Mouse (Mus musculus): ENCODE measurements around the gene Ces1a. TPM values are rescaled to one million over a fixed set of nuclear protein-coding genes. Genes with fewer than 3 reads are reported as not detected.

Gene Ces1a
- total RNA-seq, 1 experiment: 0.27 TPM

- in situ Hi-C loops (cut with MboI; ENCODE audit: low sequenced_read_pairs in 2 of 2, unreplicated experiment in 2 of 2): loop anchor here in 1 of 2 experiments (10.0 kb wide), 1 partner anchor 184 kb away; no protein-coding TSS in a partner anchor
- H3K9ac ChIP-seq (ENCODE audit: insufficient read depth, low read depth, low read length, poor library complexity, severe bottlenecking): no peak overlapping the region
- no peak overlapping the region for H3K27ac ChIP-seq (ENCODE audit: insufficient read depth, low read depth, low read length, poor library complexity, severe bottlenecking)
- peak; percentile 59 for DNase-seq (ENCODE audit: low read depth, low spot score)
- H3K36me3 ChIP-seq (ENCODE audit: control insufficient read depth, insufficient read depth, low read length, poor library complexity, severe bottlenecking): no peaks in the 10 kb centered on the region
- H3K9me3 ChIP-seq (ENCODE audit: control insufficient read depth, insufficient read depth, low read depth, low read length): no peaks in the 10 kb centered on the region
- H3K4me3 ChIP-seq (ENCODE audit: insufficient read depth in 1 of 2, low read depth in 1 of 2, low read length in 2 of 2, poor library complexity in 1 of 2, severe bottlenecking in 1 of 2): no peak overlapping the region
- peaks cover 0 to 3% of the 10 kb centered on the region in 2 experiments; a peak in 1 of 4 replicates for H3K4me1 ChIP-seq (ENCODE audit: control insufficient read depth in 2 of 2, insufficient read depth in 2 of 2, low read length in 2 of 2, poor library complexity in 1 of 2)
- no peak for TF ChIP-seq MAFK (IDR thresholded peaks at IDR 0.05; ENCODE audit: insufficient read depth, low read depth, low read length)
- TF ChIP-seq HCFC1 (IDR thresholded peaks at IDR 0.05; ENCODE audit: borderline replicate concordance, insufficient read depth, low read length): no peak
- no peak for TF ChIP-seq CHD2 (IDR thresholded peaks at IDR 0.05; ENCODE audit: low read depth, low read length)
- TF ChIP-seq ZC3H11A (IDR thresholded peaks at IDR 0.05; ENCODE audit: borderline replicate concordance, low read depth, low read length): no peak
Observed at GRCm38 (mm10) chr8:92998600-92998999, 49.4 kb downstream of the Ces1a start.

GRCm38 (mm10) chr8:92996840-92997239 is 51.2 kb downstream of the Ces1a start:
- TF ChIP-seq CHD2 (IDR thresholded peaks at IDR 0.05; ENCODE audit: low read depth, low read length) (no peak), ZC3H11A (IDR thresholded peaks at IDR 0.05; ENCODE audit: borderline replicate concordance, low read depth, low read length) (peak; percentile 48; the same call in 1 of the 2 replicates)
- no peak overlapping the region for H3K9ac ChIP-seq (ENCODE audit: insufficient read depth, low read depth, low read length, poor library complexity, severe bottlenecking)
- no peaks in the 10 kb centered on the region for H3K36me3 ChIP-seq (ENCODE audit: control insufficient read depth, insufficient read depth, low read length, poor library complexity, severe bottlenecking)
- H3K9me3 ChIP-seq (ENCODE audit: control insufficient read depth, insufficient read depth, low read depth, low read length): no peaks in the 10 kb centered on the region
- H3K27ac ChIP-seq (ENCODE audit: insufficient read depth, low read depth, low read length, poor library complexity, severe bottlenecking): no peak overlapping the region
- H3K4me3 ChIP-seq (ENCODE audit: insufficient read depth in 1 of 2, low read depth in 1 of 2, low read length in 2 of 2, poor library complexity in 1 of 2, severe bottlenecking in 1 of 2): no peak overlapping the region
- peaks cover 0 to 3% of the 10 kb centered on the region in 2 experiments; a peak in 1 of 4 replicates for H3K4me1 ChIP-seq (ENCODE audit: control insufficient read depth in 2 of 2, insufficient read depth in 2 of 2, low read length in 2 of 2, poor library complexity in 1 of 2)
- in situ Hi-C loops (cut with MboI; ENCODE audit: low sequenced_read_pairs in 2 of 2, unreplicated experiment in 2 of 2): loop anchor here in 1 of 2 experiments (10.0 kb wide), 1 partner anchor 182 kb away; no protein-coding TSS in a partner anchor
- no peak for DNase-seq (ENCODE audit: low read depth, low spot score)

- TF ChIP-seq ZNF384 (IDR thresholded peaks at IDR 0.05; ENCODE audit: low read depth, low read length): no peak
- TF ChIP-seq CHD2 (IDR thresholded peaks at IDR 0.05; ENCODE audit: low read depth, low read length): no peak
- TF ChIP-seq ZC3H11A (IDR thresholded peaks at IDR 0.05; ENCODE audit: borderline replicate concordance, low read depth, low read length): no peak
- no peak for TF ChIP-seq HCFC1 (IDR thresholded peaks at IDR 0.05; ENCODE audit: borderline replicate concordance, insufficient read depth, low read length)
- no peak for TF ChIP-seq MAFK (IDR thresholded peaks at IDR 0.05; ENCODE audit: insufficient read depth, low read depth, low read length)
- Histone ChIP-seq H3K36me3 (ENCODE audit: control insufficient read depth, insufficient read depth, low read length, poor library complexity, severe bottlenecking) (no peaks in the 10 kb centered on the region), H3K9ac (ENCODE audit: insufficient read depth, low read depth, low read length, poor library complexity, severe bottlenecking) (no peak overlapping the region), H3K9me3 (ENCODE audit: control insufficient read depth, insufficient read depth, low read depth, low read length) (no peaks in the 10 kb centered on the region), H3K4me3 (ENCODE audit: insufficient read depth in 1 of 2, low read depth in 1 of 2, low read length in 2 of 2, poor library complexity in 1 of 2, severe bottlenecking in 1 of 2) (no peak overlapping the region), H3K4me1 (ENCODE audit: control insufficient read depth in 2 of 2, insufficient read depth in 2 of 2, low read length in 2 of 2, poor library complexity in 1 of 2) (no peaks in the 10 kb centered on the region), H3K27ac (ENCODE audit: insufficient read depth, low read depth, low read length, poor library complexity, severe bottlenecking) (no peak overlapping the region)
- in situ Hi-C loops (cut with MboI; ENCODE audit: low sequenced_read_pairs in 2 of 2, unreplicated experiment in 2 of 2): no loop called here
- no peak for DNase-seq (ENCODE audit: low read depth, low spot score)
Observed at GRCm38 (mm10) chr8:92984376-92984775, 63.6 kb downstream of the Ces1a start.

GRCm38 (mm10) chr8:92982491-92982890 is 65.5 kb downstream of the Ces1a start:
- Histone ChIP-seq H3K9me3 (ENCODE audit: control insufficient read depth, insufficient read depth, low read depth, low read length) (no peaks in the 10 kb centered on the region), H3K4me1 (ENCODE audit: control insufficient read depth in 2 of 2, insufficient read depth in 2 of 2, low read length in 2 of 2, poor library complexity in 1 of 2) (no peaks in the 10 kb centered on the region), H3K36me3 (ENCODE audit: control insufficient read depth, insufficient read depth, low read length, poor library complexity, severe bottlenecking) (no peaks in the 10 kb centered on the region), H3K4me3 (ENCODE audit: insufficient read depth in 1 of 2, low read depth in 1 of 2, low read length in 2 of 2, poor library complexity in 1 of 2, severe bottlenecking in 1 of 2) (no peak overlapping the region), H3K9ac (ENCODE audit: insufficient read depth, low read depth, low read length, poor library complexity, severe bottlenecking) (no peak overlapping the region), H3K27ac (ENCODE audit: insufficient read depth, low read depth, low read length, poor library complexity, severe bottlenecking) (no peak overlapping the region)
- in situ Hi-C loops (cut with MboI; ENCODE audit: low sequenced_read_pairs in 2 of 2, unreplicated experiment in 2 of 2): no loop called here
- no peak for TF ChIP-seq ZC3H11A (IDR thresholded peaks at IDR 0.05; ENCODE audit: borderline replicate concordance, low read depth, low read length)
- no peak for TF ChIP-seq MAFK (IDR thresholded peaks at IDR 0.05; ENCODE audit: insufficient read depth, low read depth, low read length)
- no peak for TF ChIP-seq CHD2 (IDR thresholded peaks at IDR 0.05; ENCODE audit: low read depth, low read length)
- no peak for TF ChIP-seq ZNF384 (IDR thresholded peaks at IDR 0.05; ENCODE audit: low read depth, low read length)
- TF ChIP-seq HCFC1 (IDR thresholded peaks at IDR 0.05; ENCODE audit: borderline replicate concordance, insufficient read depth, low read length): no peak
- no peak for DNase-seq (ENCODE audit: low read depth, low spot score)

- in situ Hi-C loops (cut with MboI; ENCODE audit: low sequenced_read_pairs in 2 of 2, unreplicated experiment in 2 of 2): no loop called here
- Histone ChIP-seq H3K27ac (ENCODE audit: insufficient read depth, low read depth, low read length, poor library complexity, severe bottlenecking) (no peak overlapping the region), H3K4me3 (ENCODE audit: insufficient read depth in 1 of 2, low read depth in 1 of 2, low read length in 2 of 2, poor library complexity in 1 of 2, severe bottlenecking in 1 of 2) (no peak overlapping the region), H3K36me3 (ENCODE audit: control insufficient read depth, insufficient read depth, low read length, poor library complexity, severe bottlenecking) (no peaks in the 10 kb centered on the region), H3K4me1 (ENCODE audit: control insufficient read depth in 2 of 2, insufficient read depth in 2 of 2, low read length in 2 of 2, poor library complexity in 1 of 2) (no peaks in the 10 kb centered on the region), H3K9me3 (ENCODE audit: control insufficient read depth, insufficient read depth, low read depth, low read length) (no peaks in the 10 kb centered on the region), H3K9ac (ENCODE audit: insufficient read depth, low read depth, low read length, poor library complexity, severe bottlenecking) (no peak overlapping the region)
- DNase-seq (ENCODE audit: low read depth, low spot score): no peak
- TF ChIP-seq ZNF384 (IDR thresholded peaks at IDR 0.05; ENCODE audit: low read depth, low read length): no peak
- no peak for TF ChIP-seq HCFC1 (IDR thresholded peaks at IDR 0.05; ENCODE audit: borderline replicate concordance, insufficient read depth, low read length)
- no peak for TF ChIP-seq CHD2 (IDR thresholded peaks at IDR 0.05; ENCODE audit: low read depth, low read length)
- no peak for TF ChIP-seq MAFK (IDR thresholded peaks at IDR 0.05; ENCODE audit: insufficient read depth, low read depth, low read length)
- no peak for TF ChIP-seq ZC3H11A (IDR thresholded peaks at IDR 0.05; ENCODE audit: borderline replicate concordance, low read depth, low read length)
Observed at GRCm38 (mm10) chr8:92976656-92977055, 71.3 kb downstream of the Ces1a start.
